Mouse (Mus musculus): Measurements from ENCODE around the gene Cnpy3. TPM values are rescaled to one million over a fixed set of nuclear protein-coding genes. Genes with fewer than 3 reads are reported as not detected.
"Not testable (repeated sequence)": the region's sequence is repeated elsewhere in the genome, so short reads cannot be mapped to it uniquely, and the experiment has no call there.

Cnpy3 gene
- polyA plus RNA-seq (2015; fragmentation: Nextera tagmentation; extraction: Ambion mirVana), result 74.2 and 78.2 TPM in 2 replicates

DNA sequence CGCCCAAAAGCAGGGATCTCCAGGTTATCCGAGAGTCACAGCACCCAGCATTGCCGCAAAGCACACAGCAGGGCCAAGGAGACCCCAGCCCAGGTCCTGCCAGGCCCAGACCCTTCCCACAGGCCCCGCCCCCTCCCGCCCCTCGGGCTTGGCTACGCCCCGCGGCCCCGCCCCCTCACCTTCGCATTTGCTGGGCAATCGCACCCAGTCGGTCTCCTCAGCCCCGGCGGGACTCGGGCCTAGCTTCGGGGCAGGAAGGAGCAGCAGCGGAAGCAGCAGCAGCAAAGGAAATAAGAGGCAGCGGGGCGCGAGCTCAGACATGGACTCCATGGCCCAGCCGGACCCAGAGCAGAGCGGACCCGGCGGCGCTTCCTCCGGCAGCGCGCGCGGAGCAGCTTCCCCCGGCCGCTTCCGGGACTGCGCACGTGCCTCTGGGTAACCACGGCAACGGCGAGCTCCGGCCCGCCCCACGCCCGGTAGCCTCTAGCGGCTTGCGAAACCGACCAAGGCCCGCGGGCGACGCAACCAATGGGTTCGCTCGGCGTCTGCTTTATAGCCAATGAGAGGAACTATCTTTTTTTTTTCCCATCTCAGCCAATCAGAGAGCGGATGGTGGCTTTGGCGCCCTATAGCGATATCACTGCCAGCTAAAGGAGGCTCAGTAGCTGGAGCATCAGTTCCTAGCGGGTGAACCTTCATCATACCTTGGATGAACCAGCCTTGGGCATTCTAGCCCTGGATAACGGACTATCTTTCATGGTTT lies at the start of gene Cnpy3:
Cnpy3 (minus strand) TSS at position 421 of the 763 bp plus-strand sequence.
- WGBS, result under 1% methylated on average over 58 of the region's 58 CpGs
- H3K27ac ChIP-seq (replicated peaks), result peak within 1 kb of the TSS; percentile 92
- H3K27me3 ChIP-seq, result no peaks in the 10 kb centered on the region
- H3K4me2 ChIP-seq (replicated peaks), result peak within 1 kb of the TSS; percentile 73
- H3K9ac ChIP-seq, result peak within 1 kb of the TSS; percentile 57
- peak within 1 kb of the TSS; percentile 80 for H3K4me3 ChIP-seq (replicated peaks)
- H3K36me3 ChIP-seq, result 0 out of 2 replicates have a peak, but pooled peaks cover 4% of the 10 kb centered on the region
- ATAC-seq (ENCODE audit: insufficient number of reproducible peaks, low FRiP score, low TSS enrichment, low read depth), result peak; percentile 99
- H3K4me1 ChIP-seq, result peaks cover 11% of the 10 kb centered on the region
- H3K9me3 ChIP-seq (replicated peaks), result no peaks in the 10 kb centered on the region

DNA sequence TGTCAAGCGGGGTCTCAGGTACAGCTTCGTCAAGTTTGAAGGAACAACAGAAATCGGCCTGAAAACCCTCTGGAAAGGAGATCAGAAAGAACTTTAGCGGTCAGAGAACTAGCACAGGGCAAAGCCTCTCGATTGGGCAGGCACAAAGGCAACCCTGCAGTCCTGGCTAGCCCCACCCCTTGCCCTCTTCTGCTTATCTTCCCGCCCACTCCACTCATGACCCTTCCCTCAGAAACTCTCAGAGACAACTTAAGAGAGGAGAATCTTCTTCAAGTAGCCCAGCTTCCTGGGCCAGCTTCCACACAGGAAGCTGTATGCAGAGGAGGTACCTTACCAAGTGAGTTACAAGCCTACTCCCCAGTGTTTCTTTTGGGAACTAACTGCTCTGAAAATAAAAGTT lies 49.7 kb upstream of the Cnpy3 start:
- Histone ChIP-seq H3K4me1 (no peaks in the 10 kb centered on the region), H3K27me3 (no peaks in the 10 kb centered on the region), H3K36me3 (peaks cover 49% of the 10 kb centered on the region), H3K9me3 (replicated peaks) (no peaks in the 10 kb centered on the region), H3K27ac (replicated peaks) (no peak overlapping the region), H3K4me3 (replicated peaks) (no peak overlapping the region), H3K4me2 (replicated peaks) (no peak overlapping the region), H3K9ac (no peak overlapping the region)
- no peak for ATAC-seq (ENCODE audit: insufficient number of reproducible peaks, low FRiP score, low TSS enrichment, low read depth)
- 87% methylated on average over 6 of the region's 6 CpGs for WGBS

DNA sequence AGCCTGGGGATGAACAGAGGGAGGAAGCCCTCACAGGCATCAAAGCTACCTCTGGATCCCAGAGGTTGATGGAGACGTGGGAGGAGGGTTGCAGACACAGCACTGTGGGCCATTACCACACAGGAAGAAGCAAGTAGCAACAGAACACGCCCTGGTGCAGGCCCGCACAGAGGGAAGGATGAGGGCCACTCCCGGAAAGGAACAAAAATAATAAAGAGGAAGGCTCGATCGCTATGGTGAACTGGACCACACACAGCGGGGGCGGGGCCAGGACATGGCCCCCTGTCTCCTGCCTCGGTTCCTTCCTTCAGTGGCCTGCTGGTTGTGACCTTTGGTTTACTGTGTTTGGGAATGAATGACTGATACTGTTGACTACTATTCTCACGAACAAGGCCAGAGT lies 47.7 kb upstream of the Cnpy3 start:
- WGBS, result 67% methylated on average over 10 of the region's 10 CpGs
- no peak overlapping the region for H3K4me2 ChIP-seq (replicated peaks)
- no peaks in the 10 kb centered on the region for H3K27me3 ChIP-seq
- H3K4me1 ChIP-seq, result no peaks in the 10 kb centered on the region
- H3K9ac ChIP-seq, result no peak overlapping the region
- H3K4me3 ChIP-seq (replicated peaks), result no peak overlapping the region
- H3K36me3 ChIP-seq, result peaks cover 34% of the 10 kb centered on the region
- ATAC-seq (ENCODE audit: insufficient number of reproducible peaks, low FRiP score, low TSS enrichment, low read depth), result no peak
- no peak overlapping the region for H3K27ac ChIP-seq (replicated peaks)
- H3K9me3 ChIP-seq (replicated peaks), result no peaks in the 10 kb centered on the region

DNA sequence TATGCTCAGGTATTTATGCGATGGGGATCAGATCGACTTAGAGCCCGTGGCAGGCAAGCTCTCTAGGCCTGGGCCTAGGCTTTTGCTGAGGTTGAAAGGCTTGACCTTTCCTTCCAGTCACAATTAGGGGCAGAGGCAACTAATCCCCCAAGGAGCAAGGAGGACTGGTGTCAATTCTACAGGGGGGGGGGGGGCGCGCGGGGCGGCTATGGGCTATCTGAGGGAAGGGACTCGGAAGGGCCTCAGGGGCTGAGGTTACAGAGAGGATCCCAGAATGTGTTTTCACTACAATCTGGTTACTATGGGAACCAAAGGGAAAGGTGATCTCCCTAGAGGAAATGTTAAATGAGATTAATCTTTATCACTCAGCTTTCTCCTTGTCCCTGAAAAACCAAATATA lies 45.4 kb upstream of the Cnpy3 start:
- H3K9ac ChIP-seq, result no peak overlapping the region
- no peaks in the 10 kb centered on the region for H3K9me3 ChIP-seq (replicated peaks)
- H3K4me2 ChIP-seq (replicated peaks), result no peak overlapping the region
- ATAC-seq (ENCODE audit: insufficient number of reproducible peaks, low FRiP score, low TSS enrichment, low read depth), result no peak
- H3K36me3 ChIP-seq, result peaks cover 33% of the 10 kb centered on the region
- H3K4me1 ChIP-seq, result no peaks in the 10 kb centered on the region
- 23% methylated on average over 5 of the region's 8 CpGs for WGBS
- H3K27ac ChIP-seq (replicated peaks), result no peak overlapping the region
- no peaks in the 10 kb centered on the region for H3K27me3 ChIP-seq
- no peak overlapping the region for H3K4me3 ChIP-seq (replicated peaks)

DNA sequence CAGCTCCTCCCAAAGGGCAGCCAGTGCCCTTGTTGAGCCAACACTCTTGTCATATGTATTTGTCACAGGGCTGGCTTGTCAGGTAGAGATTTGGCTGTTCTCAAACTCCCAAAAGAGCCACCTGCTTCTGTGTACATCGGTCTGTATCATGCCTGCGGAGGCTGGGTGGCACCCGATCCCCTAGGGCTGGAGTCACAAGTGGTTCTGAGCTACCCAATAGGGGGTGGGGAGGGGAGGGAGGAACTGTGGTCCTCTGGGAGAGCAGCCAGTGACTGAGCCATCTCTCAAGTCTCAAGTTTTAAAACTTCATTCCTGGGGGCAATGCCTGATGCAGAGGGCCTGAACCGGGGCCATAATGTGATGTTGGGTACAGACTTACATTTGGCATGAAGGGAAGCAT lies 44.7 kb upstream of the Cnpy3 start:
- ATAC-seq (ENCODE audit: insufficient number of reproducible peaks, low FRiP score, low TSS enrichment, low read depth), result no peak
- Histone ChIP-seq H3K4me3 (replicated peaks) (no peak overlapping the region), H3K9me3 (replicated peaks) (no peaks in the 10 kb centered on the region), H3K4me2 (replicated peaks) (no peak overlapping the region), H3K36me3 (peaks cover 29% of the 10 kb centered on the region), H3K27ac (replicated peaks) (no peak overlapping the region), H3K4me1 (no peaks in the 10 kb centered on the region), H3K9ac (no peak overlapping the region), H3K27me3 (no peaks in the 10 kb centered on the region)
- 66% methylated on average over 4 of the region's 4 CpGs for WGBS

DNA sequence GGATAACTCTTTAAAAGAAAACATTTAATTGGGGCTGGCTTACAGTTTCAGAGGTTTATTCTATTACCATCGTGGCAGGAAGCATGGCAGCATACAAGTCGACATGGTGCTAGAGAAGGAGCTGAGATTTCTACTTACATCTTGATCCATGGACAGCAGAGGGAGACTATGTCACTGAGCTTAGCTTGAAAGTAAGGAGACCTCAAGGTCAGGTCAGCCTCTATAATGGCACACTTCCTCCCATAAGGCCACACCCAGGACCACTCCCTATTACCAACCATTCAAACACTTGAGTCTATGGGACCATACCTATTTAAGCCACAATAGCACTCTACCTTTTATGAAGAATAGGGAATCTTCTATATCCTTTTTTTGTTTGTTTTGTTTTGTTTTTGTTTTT lies 40.9 kb upstream of the Cnpy3 start:
- Histone ChIP-seq H3K9me3 (replicated peaks) (no peaks in the 10 kb centered on the region), H3K4me2 (replicated peaks) (no peak overlapping the region), H3K9ac (no peak overlapping the region), H3K27me3 (no peaks in the 10 kb centered on the region), H3K4me1 (no peaks in the 10 kb centered on the region), H3K36me3 (no peaks in the 10 kb centered on the region), H3K27ac (replicated peaks) (no peak overlapping the region), H3K4me3 (replicated peaks) (no peak overlapping the region)
- 82% methylated on average over 2 of the region's 2 CpGs for WGBS
- no peak for ATAC-seq (ENCODE audit: insufficient number of reproducible peaks, low FRiP score, low TSS enrichment, low read depth)

DNA sequence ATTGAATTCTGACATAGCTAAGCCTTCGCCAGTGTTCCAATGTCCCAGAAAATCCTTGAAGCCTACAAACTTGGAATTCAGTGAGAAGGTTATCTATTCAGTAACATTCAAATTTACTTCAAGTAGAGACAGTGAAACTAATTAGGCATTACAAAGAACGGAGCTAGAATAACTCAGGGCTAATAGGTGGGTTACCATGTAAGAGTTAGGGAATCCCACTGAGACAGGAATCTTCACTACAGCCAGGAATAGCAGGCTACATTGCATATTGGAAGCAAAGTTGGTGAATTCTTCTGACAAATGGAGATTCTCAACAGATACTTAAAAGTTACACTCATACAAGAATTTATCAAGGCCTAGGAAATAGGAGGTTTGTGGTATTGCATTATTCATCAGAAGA lies 36.0 kb upstream of the Cnpy3 start:
- not testable (repeated sequence) for H3K4me2 ChIP-seq (replicated peaks)
- WGBS, result 63% methylated on average over 2 of the region's 2 CpGs

DNA sequence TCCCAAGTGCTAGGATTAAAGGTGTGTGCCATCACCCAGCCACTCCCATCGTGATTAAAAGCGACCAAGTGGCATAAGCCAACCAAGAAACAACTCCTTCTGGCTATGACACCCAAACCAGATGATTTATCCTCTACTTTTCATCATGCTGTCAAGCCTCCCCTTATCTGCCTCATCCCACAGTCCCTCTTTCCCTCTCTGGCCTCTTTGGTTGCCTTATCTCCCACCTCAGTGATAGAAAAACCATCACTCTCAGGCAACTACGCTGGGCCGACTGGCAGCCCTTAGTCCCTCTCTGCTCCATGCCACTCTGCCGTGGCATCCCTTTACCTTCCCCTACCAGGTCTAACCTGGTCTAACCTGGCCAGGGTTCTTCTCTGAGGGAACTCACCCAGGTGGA lies 34.9 kb upstream of the Cnpy3 start:
- no peak for ATAC-seq (ENCODE audit: insufficient number of reproducible peaks, low FRiP score, low TSS enrichment, low read depth)
- H3K36me3 ChIP-seq, result no peaks in the 10 kb centered on the region
- no peak overlapping the region for H3K9ac ChIP-seq
- no peaks in the 10 kb centered on the region for H3K4me1 ChIP-seq
- H3K4me3 ChIP-seq (replicated peaks), result no peak overlapping the region
- no peak overlapping the region for H3K27ac ChIP-seq (replicated peaks)
- H3K9me3 ChIP-seq (replicated peaks), result no peaks in the 10 kb centered on the region
- H3K27me3 ChIP-seq, result no peaks in the 10 kb centered on the region
- 91% methylated on average over 5 of the region's 5 CpGs for whole genome bisulfite sequencing
- H3K4me2 ChIP-seq (replicated peaks), result no peak overlapping the region

More for the DNA sequence above, 36.0 kb upstream of the Cnpy3 start:
- not testable (repeated sequence) for H3K36me3 ChIP-seq; H3K27ac ChIP-seq (replicated peaks); H3K9me3 ChIP-seq (replicated peaks); ATAC-seq (ENCODE audit: insufficient number of reproducible peaks, low FRiP score, low TSS enrichment, low read depth); H3K4me3 ChIP-seq (replicated peaks); H3K4me1 ChIP-seq; H3K9ac ChIP-seq; H3K27me3 ChIP-seq

DNA sequence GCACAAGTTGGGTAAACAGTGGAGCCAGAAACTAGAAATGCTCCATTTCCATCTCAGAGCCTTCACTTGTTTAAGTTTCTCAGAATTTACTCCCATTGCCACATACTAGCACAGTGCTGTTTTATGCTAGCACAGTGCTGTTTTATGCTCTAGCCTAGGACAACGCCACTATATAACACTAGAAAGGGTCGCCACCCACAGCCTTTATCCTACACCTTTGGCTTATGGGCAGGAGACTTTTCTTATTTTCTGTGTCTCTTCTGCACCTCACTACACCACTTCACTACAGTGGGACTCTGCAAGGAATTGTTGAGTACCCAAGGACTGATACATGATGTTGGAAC lies 31.2 kb upstream of the Cnpy3 start:
- Histone ChIP-seq H3K4me3 (replicated peaks) (peak overlapping the region; percentile 57), H3K9me3 (replicated peaks) (no peaks in the 10 kb centered on the region), H3K4me2 (replicated peaks) (peak overlapping the region; percentile 56; the same call in 1 of the 2 replicates), H3K27me3 (no peaks in the 10 kb centered on the region), H3K27ac (replicated peaks) (peak overlapping the region; percentile 88), H3K4me1 (peaks cover 4% of the 10 kb centered on the region; the same call in 1 of the 2 replicates), H3K36me3 (peaks cover 25% of the 10 kb centered on the region), H3K9ac (no peak overlapping the region)
- 82% methylated on average over 2 of the region's 2 CpGs for whole genome bisulfite sequencing
- no peak for ATAC-seq (ENCODE audit: insufficient number of reproducible peaks, low FRiP score, low TSS enrichment, low read depth)

DNA sequence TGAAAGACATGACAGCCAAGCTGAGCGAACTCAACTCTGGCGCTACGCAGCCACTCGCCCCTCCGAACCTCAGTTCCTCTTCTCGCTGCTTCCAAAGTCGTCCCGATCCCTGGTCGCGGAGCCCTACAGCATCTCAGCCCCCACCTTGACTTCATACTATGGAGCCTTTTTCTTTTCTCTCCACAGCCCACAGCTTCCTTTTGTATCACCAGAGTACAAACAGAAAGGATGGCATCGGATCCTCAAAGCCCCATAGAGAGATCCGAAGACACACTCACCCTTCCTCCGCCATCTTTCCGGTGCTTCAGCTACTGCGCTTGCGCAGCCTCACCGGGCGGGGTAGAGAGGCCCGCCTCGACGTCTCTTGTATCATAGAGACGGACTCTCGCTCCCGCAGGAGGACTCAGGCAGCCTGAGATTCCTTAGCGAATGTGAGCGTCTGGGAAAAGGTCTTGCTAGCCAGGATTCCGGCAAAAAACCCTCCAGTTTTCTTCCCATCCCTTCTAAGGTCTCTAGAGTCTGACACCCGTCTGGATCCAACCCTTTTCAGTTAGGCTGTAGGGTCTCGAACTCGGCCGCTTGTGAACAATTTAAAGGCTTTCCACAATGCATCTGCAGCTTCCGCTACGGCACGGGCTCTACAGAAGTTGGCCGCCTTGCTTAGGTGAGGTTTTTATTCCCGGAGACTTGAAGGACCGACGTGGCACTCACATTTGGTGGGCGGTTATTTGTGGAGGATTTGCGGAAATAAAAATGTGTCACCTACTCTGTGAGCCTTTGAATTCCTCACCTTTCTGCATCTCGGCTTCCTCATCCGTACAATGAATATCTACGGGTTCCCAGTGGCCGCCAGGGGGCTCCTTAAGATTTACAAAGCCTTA lies 30.6 kb upstream of the Cnpy3 start, which contains the start of gene Rpl7l1:
Rpl7l1 (minus strand) TSS at position 332 of the 881 bp plus-strand sequence.
- ATAC-seq (ENCODE audit: insufficient number of reproducible peaks, low FRiP score, low TSS enrichment, low read depth), result peak; percentile 94
- Histone ChIP-seq H3K9me3 (replicated peaks) (no peaks in the 10 kb centered on the region), H3K27ac (replicated peaks) (peak within 1 kb of the TSS; percentile 88), H3K4me1 (peaks cover 4% of the 10 kb centered on the region; the same call in 1 of the 2 replicates), H3K27me3 (no peaks in the 10 kb centered on the region), H3K4me3 (replicated peaks) (peak within 1 kb of the TSS; percentile 57), H3K4me2 (replicated peaks) (peak within 1 kb of the TSS; percentile 56), H3K36me3 (peaks cover 31% of the 10 kb centered on the region), H3K9ac (peak within 1 kb of the TSS; percentile 57)
- WGBS, result under 1% methylated on average over 44 of the region's 44 CpGs

DNA sequence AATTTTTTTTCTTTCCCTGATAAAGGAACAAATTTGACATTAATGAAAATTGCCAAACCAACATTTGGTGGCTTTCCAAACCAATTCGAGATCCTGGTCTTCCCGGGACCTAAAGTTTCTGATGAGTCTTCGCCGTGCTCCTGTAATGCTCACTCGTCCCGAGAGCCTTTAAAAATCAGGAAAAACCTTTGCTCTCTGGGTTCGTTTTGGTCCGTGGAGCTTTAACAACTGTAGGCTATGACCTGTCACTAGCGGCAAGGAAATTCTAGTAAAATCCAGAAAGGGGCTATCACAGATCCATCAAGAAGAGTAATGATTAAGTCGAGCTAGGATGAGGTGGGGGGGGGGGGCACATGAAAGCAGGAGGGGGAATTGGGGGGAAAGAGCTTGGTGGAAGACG lies 29.9 kb upstream of the Cnpy3 start:
- H3K27me3 ChIP-seq, result no peaks in the 10 kb centered on the region
- H3K4me3 ChIP-seq (replicated peaks), result peak overlapping the region; percentile 57
- H3K9me3 ChIP-seq (replicated peaks), result no peaks in the 10 kb centered on the region
- peak overlapping the region; percentile 57 for H3K9ac ChIP-seq
- peak overlapping the region; percentile 88 for H3K27ac ChIP-seq (replicated peaks)
- 2% methylated on average over 11 of the region's 11 CpGs for WGBS
- ATAC-seq (ENCODE audit: insufficient number of reproducible peaks, low FRiP score, low TSS enrichment, low read depth), result no peak
- peaks cover 38% of the 10 kb centered on the region for H3K36me3 ChIP-seq
- H3K4me1 ChIP-seq, result peaks cover 4% of the 10 kb centered on the region; the same call in 1 of the 2 replicates
- H3K4me2 ChIP-seq (replicated peaks), result peak overlapping the region; percentile 56
